Mouse (Mus musculus): ENCODE results near the gene Spdl1.
"Not testable (repeated sequence)": the region's sequence is repeated elsewhere in the genome, so short reads cannot be mapped to it uniquely, and the experiment has no call there.

Gene Spdl1

DNA sequence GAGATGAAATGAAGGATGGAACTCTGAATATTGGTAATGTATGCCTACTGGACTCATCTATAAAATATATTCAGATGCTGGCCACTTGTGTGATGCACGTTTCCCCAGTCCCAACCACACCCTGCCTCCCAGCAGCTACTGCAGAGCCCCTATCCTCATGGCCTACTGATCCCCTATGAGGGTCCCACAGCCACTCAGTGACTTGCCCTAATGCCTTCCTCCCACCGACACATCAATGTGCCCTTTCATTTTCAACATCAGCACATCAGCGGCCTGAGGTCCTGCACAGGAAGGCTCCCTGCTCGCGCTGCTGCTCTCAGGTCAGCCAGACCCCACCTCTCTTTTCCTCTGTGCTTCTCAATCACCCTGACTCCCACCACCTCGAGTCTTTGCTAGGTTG is 19.1 kb downstream of the Spdl1 start:
- DNase-seq (ENCODE audit: extremely low spot score, low read depth, low spot score): no peak

DNA sequence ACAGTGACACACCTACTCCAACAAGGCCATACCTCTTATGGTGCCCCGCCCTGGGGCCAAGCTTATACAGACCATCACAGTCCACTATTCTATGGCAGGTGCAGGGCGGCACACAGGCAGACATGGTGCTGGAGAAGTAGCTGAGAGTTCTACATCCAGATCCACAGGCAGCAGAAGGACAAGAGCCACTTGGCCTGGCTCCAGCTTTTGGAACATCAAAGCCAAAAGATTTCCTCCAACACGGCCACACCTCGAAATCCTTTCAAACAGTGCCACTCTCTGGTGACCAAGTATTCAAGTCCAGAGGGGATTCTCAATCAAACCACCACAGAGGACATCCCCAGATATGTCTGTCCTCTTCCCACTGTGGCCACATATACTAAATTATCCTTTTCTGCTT is 28.4 kb downstream of the Spdl1 start:
- DNase-seq (ENCODE audit: extremely low spot score, low read depth, low spot score): not testable (repeated sequence)

DNA sequence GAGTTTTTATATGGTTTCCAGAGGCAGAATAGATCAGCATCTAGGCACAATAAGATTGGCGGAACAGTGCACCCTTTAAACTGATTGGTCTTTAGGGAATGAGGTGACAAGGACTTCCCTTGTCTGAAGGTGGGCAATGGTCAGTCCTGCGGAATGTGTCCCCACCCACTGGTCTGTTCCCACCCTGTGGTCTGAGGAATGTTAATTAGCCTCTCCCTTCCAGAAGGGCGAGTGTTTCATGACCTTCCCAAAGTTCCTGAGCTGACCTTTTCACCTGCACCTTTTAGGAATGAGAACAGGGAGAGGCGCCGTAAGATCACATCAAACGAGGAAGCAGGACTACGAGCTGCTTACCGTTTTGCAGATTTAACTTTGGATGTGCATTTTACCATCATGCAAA is 35.4 kb downstream of the Spdl1 start:
- DNase-seq (ENCODE audit: extremely low spot score, low read depth, low spot score): not testable (repeated sequence)

GRCm38 (mm10) chr11:34796097-34796496 is 37.3 kb downstream of the Spdl1 start:
- no peak for DNase-seq (ENCODE audit: extremely low spot score, low read depth, low spot score)

DNA sequence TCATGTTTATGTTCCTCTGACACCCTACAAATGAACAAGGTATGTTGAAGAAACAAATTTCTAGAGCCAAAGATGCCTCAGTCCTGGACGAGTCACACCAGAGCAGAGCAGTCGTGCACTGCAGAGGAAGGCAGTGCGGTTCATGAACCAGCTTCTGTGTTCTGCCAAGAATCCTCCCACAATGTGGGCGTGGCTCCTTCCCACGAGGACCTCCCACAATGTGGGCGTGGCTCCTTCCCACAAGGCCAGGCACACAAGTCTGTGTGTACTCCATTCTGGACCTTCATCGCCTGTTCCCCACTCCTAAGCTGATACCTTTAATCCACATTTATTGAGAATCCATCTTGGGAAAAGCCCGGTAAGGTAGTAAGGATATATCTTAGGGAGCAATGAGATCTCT is 41.6 kb downstream of the Spdl1 start:
- DNase-seq (ENCODE audit: extremely low spot score, low read depth, low spot score): no peak

DNA sequence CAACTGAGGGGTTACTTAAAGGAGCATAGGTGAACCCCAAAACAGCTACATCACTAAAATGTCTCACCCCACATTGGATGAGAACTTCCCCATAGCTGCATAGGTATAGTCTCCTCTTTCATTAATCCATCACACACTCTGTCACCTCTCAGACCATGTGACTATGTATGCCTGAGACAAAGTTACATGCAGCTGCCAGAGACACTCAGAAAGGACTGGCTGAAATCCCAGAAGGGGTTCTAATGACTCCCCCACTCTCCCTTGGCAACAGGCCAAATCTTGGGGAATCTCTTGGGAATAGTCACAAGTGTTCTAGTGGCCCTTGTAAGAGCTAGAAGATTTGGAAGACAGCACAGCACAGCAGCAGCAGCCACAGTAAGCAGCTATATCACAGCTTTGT is 48.6 kb downstream of the Spdl1 start:
- no peak for DNase-seq (ENCODE audit: extremely low spot score, low read depth, low spot score)

DNA sequence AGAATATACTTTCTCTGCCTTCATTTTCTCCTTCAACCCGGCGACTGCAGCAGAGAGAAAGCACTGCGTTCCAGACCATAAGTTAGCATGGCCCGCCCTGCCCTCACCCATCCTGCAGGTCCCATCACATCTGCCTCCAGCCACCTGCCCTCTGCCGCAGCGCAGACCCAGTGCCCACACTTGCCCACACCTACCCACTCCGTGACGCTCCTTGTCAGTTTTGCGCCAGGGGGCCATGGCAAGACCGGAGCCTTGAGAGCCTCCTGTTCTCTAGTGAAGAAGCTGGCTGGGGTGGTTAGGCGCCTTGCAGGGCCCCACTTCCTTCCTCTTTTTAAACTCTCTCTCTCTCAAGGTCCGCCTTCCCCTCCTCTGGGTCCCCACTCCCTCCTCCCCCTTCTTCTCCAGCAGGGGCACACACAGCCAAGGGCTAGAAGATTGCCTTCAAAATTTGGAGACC is 49.8 kb downstream of the Spdl1 start, which contains the start of gene Dock2:
Gene Dock2 (minus strand): TSS at position 306 of the 457 bp plus-strand sequence.
- DNase-seq (ENCODE audit: extremely low spot score, low read depth, low spot score): no peak

DNA sequence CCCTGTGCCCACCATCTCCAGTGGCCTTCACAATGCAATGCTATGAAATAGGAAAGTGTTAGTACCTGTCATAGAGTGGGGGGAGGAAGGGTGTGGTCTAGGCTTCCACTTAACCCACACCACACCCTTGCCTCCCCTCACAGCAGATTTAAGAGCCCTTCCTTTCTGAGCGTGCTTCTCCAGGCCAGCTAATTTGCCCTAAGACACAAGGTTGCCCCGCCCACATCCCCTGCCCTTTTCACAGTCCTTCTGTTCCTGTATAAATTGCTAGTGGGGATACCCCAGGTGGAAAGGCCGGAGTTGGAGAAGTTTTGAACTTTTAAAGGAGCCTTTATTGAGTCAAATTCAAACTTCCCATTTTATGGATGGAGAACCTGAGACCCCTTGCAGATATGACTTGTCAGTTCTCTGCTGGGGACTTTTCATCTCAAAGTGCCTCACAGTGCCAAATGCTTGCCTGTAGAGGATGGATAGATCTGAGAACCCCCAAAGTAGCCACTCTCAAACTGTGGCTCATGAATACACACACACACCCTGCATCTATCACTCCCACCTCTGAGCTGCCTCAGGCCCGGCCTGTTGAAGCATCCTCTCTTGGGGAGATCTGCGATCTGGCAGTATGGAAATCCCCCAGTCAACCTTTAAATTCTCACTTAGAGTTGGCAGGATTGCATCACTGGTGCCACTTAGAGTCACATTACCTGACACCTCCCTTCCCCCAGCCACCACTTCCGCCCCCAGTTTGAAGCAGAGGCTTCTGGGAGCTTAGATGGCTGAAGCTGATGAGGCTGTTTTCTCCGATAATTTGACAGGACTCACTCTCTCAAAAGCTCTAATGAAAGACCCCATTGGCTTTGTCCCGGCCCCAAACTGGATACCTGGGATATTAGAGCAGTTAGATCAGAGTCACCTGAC is 50.7 kb downstream of the Spdl1 start:
- DNase-seq (ENCODE audit: extremely low spot score, low read depth, low spot score): no peak

DNA sequence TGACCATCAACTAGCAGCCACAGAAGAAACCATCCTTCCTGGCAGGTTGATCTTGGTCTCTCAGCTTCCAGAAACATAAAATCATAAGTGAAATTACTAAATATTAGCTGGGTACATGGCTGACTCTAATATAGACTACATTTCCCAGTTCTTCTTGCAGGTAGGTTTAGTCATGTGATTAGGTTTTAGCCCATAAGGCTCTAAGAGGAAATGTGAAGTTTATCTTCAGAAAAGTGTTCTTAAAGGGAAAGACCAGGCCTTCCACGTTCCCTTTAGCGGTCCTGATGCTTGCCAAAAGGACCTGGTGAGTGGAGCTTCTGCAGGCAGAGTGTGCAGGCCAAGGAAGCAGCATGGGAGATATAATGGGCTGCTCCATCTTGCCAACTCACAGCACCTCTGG is 52.7 kb downstream of the Spdl1 start:
- no peak for DNase-seq (ENCODE audit: extremely low spot score, low read depth, low spot score)

DNA sequence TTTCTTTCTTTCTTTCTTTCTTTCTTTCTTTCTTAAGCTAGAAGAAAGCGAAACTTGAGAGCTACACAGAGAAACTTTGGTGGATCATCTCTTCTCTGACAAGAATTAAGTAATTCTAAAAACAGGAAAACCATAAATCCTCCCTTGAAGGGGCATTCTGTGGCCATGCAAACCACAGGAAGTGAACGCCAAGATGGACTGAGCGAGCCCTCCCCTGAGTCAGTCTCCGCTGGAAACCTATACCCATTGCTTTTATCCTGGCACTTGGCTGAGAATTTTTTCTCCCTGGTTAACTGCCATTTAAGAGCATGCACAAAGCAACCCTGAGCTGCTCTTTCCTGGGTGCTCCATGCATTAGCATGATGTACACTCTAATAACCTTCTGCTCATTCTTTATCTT is 53.5 kb downstream of the Spdl1 start:
- DNase-seq (ENCODE audit: extremely low spot score, low read depth, low spot score): no peak

GRCm38 (mm10) chr11:34778351-34778750 is 55.1 kb downstream of the Spdl1 start:
- no peak for DNase-seq (ENCODE audit: extremely low spot score, low read depth, low spot score)

DNA sequence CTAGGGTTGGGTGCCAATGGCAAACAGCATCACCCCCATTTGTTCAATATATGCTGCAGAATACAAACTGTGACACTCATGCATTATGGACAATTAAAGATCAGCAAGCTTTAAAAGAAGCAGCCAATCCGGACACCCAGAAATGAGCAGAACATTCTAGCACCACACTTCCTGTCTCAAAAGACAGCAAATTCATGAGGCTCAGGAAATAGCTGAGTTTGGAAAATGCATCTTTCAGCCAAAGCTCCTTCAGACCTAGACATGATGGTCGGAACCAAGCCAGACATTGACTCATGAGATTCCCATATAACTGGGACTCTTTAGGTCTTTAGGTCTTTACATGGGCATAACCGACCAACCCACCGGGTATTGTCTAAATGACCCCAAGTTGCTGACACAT is 55.9 kb downstream of the Spdl1 start:
- no peak for DNase-seq (ENCODE audit: extremely low spot score, low read depth, low spot score)

GRCm38 (mm10) chr11:34776054-34776453 is 57.4 kb downstream of the Spdl1 start:
- no peak for DNase-seq (ENCODE audit: extremely low spot score, low read depth, low spot score)

GRCm38 (mm10) chr11:34774636-34775035 is 58.8 kb downstream of the Spdl1 start:
- no peak for DNase-seq (ENCODE audit: extremely low spot score, low read depth, low spot score)

- DNase-seq (ENCODE audit: extremely low spot score, low read depth, low spot score): no peak
Measured at GRCm38 (mm10) chr11:34773304-34773895, 60.0 kb downstream of the Spdl1 start.

DNA sequence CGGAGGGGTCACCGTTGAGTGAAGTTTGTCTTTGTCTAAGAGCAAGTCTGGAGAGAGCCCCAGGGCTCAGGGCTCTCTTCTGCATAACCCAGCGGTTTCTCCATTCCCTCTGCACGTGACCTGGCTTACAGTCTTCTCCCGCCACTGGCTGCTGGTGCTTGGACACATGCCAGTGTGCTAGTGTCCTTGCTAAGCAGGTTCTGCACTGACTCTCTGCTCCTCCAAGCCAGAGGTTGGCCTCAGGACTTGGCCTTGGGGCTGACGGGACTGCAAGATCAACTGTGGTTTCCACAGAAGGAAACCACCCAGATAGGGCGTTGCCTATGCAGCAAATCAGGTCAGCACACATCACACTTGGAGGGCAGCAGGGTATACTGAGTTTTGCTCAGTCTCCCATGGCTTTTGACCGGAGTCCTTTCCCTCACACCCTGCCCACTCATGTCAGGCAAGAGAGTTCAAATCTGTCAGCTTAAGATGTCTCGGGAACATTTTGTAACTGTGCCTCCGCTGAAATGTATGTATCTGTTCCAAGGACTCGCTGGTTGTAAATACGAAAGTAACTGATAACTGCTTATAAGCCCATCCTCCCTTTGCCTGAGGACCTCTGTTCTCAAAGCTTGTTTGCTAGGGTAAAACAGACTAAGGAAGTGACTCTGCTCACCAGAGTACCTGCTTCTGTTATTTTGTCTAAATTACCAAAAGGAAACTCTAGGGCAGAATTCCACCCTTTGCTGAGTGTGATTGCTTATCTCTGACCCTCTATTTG is 62.0 kb downstream of the Spdl1 start:
- DNase-seq (ENCODE audit: extremely low spot score, low read depth, low spot score): no peak

DNA sequence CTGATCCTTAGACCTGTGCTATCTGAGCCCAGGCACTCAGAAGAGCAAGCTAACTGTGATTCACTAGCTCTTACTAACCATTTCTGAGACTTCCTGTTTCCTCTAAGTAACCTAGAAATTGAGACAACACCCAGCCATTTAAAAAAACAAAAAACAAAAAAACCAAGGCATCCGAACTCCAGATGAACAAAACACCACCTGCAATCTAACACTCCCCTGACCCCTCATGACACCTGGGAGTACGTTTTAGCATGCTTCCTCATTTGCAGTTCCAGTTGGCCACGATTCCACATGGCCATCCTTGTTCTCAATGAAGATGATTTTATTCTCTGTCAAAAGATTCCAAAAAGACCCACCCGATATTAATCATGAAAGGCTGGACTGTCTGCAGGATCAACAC is 62.8 kb downstream of the Spdl1 start:
- no peak for DNase-seq (ENCODE audit: extremely low spot score, low read depth, low spot score)

GRCm38 (mm10) chr11:34769946-34770345 is 63.5 kb downstream of the Spdl1 start:
- no peak for DNase-seq (ENCODE audit: extremely low spot score, low read depth, low spot score)

DNA sequence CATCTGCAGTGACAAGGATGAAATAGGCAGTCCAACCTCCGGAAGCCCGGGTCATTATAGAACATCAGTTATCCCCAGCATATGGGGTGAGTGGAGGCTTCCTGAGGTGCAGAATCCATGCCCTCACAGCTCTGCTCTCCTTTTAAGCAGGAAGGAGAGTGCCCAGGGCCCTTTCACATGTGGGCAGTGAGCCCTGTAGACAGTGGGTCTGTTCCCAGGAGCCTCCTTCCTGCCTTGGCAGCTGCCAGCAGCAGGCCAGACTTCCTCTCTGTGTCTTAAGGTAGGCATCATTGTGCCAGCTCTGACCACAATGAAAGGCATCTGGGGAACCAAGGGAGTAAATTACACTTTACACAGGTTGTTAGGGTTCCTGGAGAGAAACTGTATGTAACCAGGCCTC is 64.0 kb downstream of the Spdl1 start:
- no peak for DNase-seq (ENCODE audit: extremely low spot score, low read depth, low spot score)

GRCm38 (mm10) chr11:34763739-34764361 is 69.6 kb downstream of the Spdl1 start:
- no peak for DNase-seq (ENCODE audit: extremely low spot score, low read depth, low spot score)

GRCm38 (mm10) chr11:34762570-34763127 is 70.8 kb downstream of the Spdl1 start:
- DNase-seq (ENCODE audit: extremely low spot score, low read depth, low spot score): no peak

Data from hindlimb bud, embryonic 11.5 days (tissue).